Mouse (Mus musculus): ENCODE measurements at regions not wholly inside any gene's neighbourhood (a gene's known extent, or its start where the extent isn't known, plus 50 kb on each side); places are given as distances from the start of the nearest gene placed in this dataset.

DNA sequence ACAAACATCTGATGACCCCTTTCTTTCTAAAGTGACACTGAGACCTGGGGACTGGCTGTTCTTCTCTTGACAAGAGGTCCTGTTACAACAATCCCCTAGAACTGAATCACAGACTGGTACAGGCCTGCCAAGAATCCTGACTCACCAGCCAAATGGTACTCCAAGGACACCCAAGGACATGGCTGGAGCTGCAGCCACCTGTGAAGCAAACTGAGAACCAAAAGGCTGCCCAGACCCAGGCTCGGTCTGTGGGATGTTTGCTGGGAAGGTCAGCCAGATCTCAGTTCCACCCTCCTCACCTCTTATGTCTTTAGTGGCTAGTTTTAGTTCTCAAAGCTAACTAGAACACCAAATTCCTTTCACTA, 112.1 kb upstream of the Fmo9 start:
- Histone ChIP-seq H3K36me3 (no peaks in the 10 kb centered on the region), H3K4me2 (no peak overlapping the region), H3K9me3 (no peaks in the 10 kb centered on the region), H3K27me3 (no peaks in the 10 kb centered on the region), H3K4me3 (no peak overlapping the region), H3K9ac (no peak overlapping the region), H3K27ac (replicated peaks) (no peak overlapping the region), H3K4me1 (replicated peaks) (peaks cover 3% of the 10 kb centered on the region; the same call in 1 of the 2 replicates)
- no peak for ATAC-seq (ENCODE audit: low FRiP score, low read depth)
- WGBS: 85% methylated on average over 1 of the region's 1 CpGs

DNA sequence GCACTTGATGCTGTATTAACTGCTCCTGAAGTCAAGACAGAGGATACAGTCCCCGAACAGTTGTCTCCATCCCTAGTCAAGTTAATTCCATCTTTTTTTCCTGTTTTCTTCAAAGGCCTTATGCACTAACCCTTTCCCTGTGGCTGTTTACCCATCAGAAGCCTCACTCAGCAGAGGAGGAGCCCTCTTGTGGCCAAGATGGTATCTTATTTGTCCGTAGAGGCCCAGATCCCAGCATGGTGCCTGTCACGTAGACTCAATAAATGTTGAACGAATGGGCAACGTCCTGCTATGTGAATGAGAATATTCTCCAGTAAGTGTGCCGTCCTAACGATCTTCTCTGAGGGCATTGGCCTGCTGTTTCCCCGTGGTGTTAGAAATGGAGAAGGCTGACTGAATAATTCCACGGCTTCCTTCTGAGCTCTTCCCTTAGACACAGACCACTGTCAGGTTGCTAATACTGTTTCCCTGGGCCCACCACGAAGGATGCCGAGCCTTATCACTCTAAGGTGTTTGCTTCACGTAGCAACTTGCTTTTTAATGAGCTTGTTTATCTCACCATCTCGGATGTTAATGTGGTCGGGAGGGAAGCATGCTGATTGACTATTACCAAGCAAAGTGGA, 113.1 kb upstream of the Fmo9 start:
- no peak overlapping the region for H3K9ac ChIP-seq
- H3K27me3 ChIP-seq: no peaks in the 10 kb centered on the region
- no peak overlapping the region for H3K27ac ChIP-seq (replicated peaks)
- H3K4me3 ChIP-seq: no peak overlapping the region
- no peaks in the 10 kb centered on the region for H3K9me3 ChIP-seq
- ATAC-seq (ENCODE audit: low FRiP score, low read depth): no peak
- WGBS: 36% methylated on average over 14 of the region's 14 CpGs
- no peaks in the 10 kb centered on the region for H3K36me3 ChIP-seq
- no peak overlapping the region for H3K4me2 ChIP-seq
- H3K4me1 ChIP-seq (replicated peaks): peaks cover 3% of the 10 kb centered on the region; the same call in 1 of the 2 replicates

DNA sequence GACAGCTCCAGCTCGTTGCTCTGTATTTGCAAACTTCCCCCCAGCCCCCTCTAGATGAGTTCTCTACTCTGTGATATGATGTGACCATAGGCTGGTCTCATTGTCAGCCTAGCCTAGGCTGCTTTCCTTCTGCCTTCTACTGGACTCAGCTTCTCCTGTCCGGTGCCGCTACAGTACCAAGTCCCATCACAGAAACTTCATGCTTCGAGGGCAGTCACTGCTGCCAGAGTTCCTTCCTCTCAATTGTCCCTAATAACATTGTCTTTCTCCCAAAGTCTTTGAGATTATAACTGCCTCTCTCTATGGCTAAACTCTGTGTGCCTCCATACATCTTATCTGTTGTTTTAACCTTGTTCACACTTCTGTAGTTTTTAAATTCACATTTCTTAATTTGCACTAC, 114.0 kb upstream of the Fmo9 start:
- Histone ChIP-seq H3K27ac (replicated peaks) (no peak overlapping the region), H3K4me1 (replicated peaks) (peaks cover 3% of the 10 kb centered on the region; the same call in 1 of the 2 replicates), H3K27me3 (no peaks in the 10 kb centered on the region), H3K9ac (no peak overlapping the region), H3K36me3 (no peaks in the 10 kb centered on the region), H3K9me3 (no peaks in the 10 kb centered on the region), H3K4me2 (no peak overlapping the region), H3K4me3 (no peak overlapping the region)
- ATAC-seq (ENCODE audit: low FRiP score, low read depth): no peak
- 84% methylated on average over 4 of the region's 4 CpGs for WGBS

DNA sequence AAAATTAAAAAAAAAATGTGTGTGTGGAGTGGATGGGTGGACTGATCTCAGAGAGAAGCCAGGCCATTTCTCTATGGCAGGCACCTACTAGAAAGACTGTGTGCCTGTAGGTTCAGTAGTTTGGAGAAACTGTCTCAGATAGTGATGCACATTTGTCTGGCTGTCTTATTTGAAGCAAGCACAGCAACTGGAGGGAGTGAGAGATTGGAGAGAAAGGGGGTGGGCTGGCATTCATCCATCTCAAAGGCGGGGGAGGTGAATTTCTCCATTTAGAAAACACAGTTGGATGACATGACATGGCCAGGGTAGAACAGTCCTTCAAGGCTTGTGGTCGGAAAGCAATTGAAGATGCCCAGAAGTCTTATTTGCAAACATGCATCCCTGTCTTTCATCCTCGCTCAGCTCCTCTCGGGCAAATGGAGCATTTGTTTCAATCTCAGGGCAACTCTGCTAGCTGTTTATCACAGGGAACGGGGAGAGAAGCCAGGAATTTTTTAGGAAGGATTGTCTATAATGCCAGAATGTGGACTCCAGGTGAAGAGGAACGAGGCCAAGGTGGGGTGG, 114.8 kb upstream of the Fmo9 start:
- Histone ChIP-seq H3K4me2 (no peak overlapping the region), H3K9ac (no peak overlapping the region), H3K36me3 (no peaks in the 10 kb centered on the region), H3K4me3 (no peak overlapping the region), H3K4me1 (replicated peaks) (peaks cover 3% of the 10 kb centered on the region; the same call in 1 of the 2 replicates), H3K27me3 (no peaks in the 10 kb centered on the region), H3K27ac (replicated peaks) (no peak overlapping the region), H3K9me3 (no peaks in the 10 kb centered on the region)
- 57% methylated on average over 6 of the region's 6 CpGs for WGBS
- ATAC-seq (ENCODE audit: low FRiP score, low read depth): no peak

DNA sequence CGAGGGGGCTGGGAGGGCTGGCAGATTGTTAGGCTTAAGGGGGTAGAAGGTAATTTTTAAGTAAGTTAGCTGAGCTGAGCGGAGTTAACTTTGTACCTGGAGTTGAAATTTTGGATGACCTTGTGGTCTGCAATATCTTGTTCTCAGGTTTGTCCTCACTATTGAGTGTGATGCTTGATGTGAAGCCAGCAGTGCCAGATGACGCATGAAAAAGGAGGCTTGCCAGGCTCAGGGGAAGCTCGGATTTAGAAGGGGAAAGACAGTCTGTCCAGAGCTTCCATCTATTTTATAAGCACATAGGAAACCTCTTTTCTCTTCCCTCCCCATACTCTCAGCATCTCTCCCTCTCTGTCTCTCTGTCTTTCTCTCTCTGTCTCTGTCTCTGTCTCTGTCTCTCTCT, 115.3 kb upstream of the Fmo9 start:
- Histone ChIP-seq H3K36me3 (no peaks in the 10 kb centered on the region), H3K4me1 (replicated peaks) (peaks cover 3% of the 10 kb centered on the region; the same call in 1 of the 2 replicates), H3K4me3 (no peak overlapping the region), H3K9ac (no peak overlapping the region), H3K27me3 (no peaks in the 10 kb centered on the region), H3K9me3 (no peaks in the 10 kb centered on the region), H3K27ac (replicated peaks) (no peak overlapping the region), H3K4me2 (no peak overlapping the region)
- no peak for ATAC-seq (ENCODE audit: low FRiP score, low read depth)
- 78% methylated on average over 4 of the region's 4 CpGs for WGBS

DNA sequence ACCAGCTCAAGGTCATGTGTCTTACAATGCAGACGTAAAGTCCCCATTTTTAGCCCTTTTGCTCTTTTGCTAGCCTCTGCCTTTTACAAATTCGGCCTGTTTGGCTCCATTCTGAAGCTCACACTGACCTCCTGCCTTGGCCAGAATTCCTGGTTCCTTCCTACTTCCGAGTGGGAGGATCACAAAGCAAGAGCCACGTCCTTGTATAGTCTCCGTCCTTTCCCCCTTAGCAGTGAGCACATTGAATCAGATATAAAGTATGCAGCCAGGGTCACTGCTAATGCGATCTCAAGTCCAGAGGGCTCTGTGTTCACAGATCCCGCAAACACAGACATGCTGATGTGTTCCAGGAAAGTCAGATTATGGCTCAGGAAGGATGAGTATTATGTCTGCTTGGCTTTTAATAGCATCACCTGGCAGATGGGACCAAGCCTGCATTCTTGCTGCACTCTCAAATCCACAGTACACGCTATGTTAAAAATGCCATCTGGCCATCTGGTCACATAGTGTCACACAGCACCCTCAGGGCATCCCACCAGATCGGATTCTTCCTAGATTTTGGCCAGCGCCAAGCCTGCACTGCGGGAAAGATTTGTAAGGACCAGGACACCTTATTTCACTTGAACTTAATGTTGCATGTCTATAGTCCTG, 119.4 kb upstream of the Fmo9 start:
- no peaks in the 10 kb centered on the region for H3K27me3 ChIP-seq
- no peaks in the 10 kb centered on the region for H3K9me3 ChIP-seq
- ATAC-seq (ENCODE audit: low FRiP score, low read depth): 0 out of 2 replicates have a peak, but pooled peaks have one; percentile 59
- H3K36me3 ChIP-seq: no peaks in the 10 kb centered on the region
- peaks cover 3% of the 10 kb centered on the region; the same call in 1 of the 2 replicates for H3K4me1 ChIP-seq (replicated peaks)
- H3K27ac ChIP-seq (replicated peaks): no peak overlapping the region
- no peak overlapping the region for H3K4me3 ChIP-seq
- no peak overlapping the region for H3K4me2 ChIP-seq
- 69% methylated on average over 11 of the region's 11 CpGs for WGBS
- no peak overlapping the region for H3K9ac ChIP-seq

DNA sequence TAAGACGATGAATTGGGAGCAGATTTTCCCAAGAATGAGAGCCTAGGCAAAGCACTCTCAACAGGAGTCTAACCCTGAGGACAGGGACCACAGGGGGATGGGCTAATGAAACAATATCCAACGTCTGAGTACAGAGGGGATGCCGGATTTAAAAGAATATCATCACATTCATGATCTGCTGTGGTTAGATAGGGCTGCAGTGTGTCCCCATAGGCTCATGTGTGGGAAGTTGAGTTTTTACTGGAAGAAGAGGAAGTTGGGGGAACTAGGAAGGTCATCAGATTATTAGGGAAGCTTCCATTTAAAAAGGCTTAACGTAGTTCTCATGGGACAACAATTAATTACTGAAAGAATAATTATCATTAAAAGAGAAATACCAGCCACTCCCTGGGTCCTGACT, 120.3 kb upstream of the Fmo9 start:
- Histone ChIP-seq H3K36me3 (no peaks in the 10 kb centered on the region), H3K27me3 (no peaks in the 10 kb centered on the region), H3K27ac (replicated peaks) (no peak overlapping the region), H3K9ac (no peak overlapping the region), H3K4me3 (no peak overlapping the region), H3K9me3 (no peaks in the 10 kb centered on the region), H3K4me2 (no peak overlapping the region), H3K4me1 (replicated peaks) (no peaks in the 10 kb centered on the region)
- no peak for ATAC-seq (ENCODE audit: low FRiP score, low read depth)
- WGBS: 57% methylated on average over 4 of the region's 4 CpGs

DNA sequence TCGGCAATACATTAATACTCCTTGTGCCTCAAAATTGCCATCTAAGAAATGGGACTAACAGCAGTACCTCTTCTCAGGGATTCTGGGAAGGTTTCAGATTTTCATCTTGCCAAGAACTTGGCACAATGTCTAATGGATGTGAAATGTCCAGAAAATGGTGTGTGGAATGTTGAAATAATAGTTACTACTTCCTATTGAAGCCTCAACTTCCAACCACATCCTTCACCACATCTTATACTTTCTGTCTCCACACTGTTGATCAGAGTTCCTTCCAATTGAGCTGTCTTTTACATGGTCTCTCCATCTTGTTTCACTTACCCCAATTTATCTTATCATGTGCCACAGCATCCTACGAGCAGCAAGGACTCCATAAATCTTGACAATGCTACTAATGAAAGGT, 122.3 kb upstream of the Fmo9 start:
- Histone ChIP-seq H3K4me3 (no peak overlapping the region), H3K9ac (no peak overlapping the region), H3K4me2 (no peak overlapping the region), H3K27ac (replicated peaks) (no peak overlapping the region), H3K27me3 (no peaks in the 10 kb centered on the region), H3K4me1 (replicated peaks) (peaks cover 9% of the 10 kb centered on the region), H3K9me3 (no peaks in the 10 kb centered on the region), H3K36me3 (no peaks in the 10 kb centered on the region)
- no peak for ATAC-seq (ENCODE audit: low FRiP score, low read depth)
- 85% methylated on average over 2 of the region's 2 CpGs for WGBS

DNA sequence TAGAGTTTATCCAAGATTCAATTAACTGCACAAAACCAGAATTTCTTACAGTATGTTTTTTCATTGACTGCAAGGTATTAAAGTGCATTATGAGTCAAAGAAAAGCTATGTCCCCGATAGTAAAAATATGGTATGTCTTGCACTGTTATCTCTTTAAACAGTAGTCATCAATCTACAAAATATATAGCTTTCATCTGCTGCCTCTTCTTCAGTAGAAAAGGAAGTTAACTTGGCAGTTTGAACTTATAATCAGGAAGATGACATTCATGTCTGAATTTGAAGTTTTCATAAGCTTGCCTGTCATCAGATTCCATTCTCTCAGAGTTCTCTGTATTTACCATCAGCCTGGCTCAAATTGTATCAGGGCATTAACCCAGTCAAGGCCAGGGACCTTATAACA, 122.7 kb upstream of the Fmo9 start:
- H3K9me3 ChIP-seq: no peaks in the 10 kb centered on the region
- H3K27me3 ChIP-seq: no peaks in the 10 kb centered on the region
- no peak overlapping the region for H3K9ac ChIP-seq
- H3K4me2 ChIP-seq: no peak overlapping the region
- H3K36me3 ChIP-seq: no peaks in the 10 kb centered on the region
- H3K4me3 ChIP-seq: no peak overlapping the region
- 89% methylated on average over 1 of the region's 1 CpGs for WGBS
- ATAC-seq (ENCODE audit: low FRiP score, low read depth): no peak
- H3K4me1 ChIP-seq (replicated peaks): peaks cover 9% of the 10 kb centered on the region
- H3K27ac ChIP-seq (replicated peaks): no peak overlapping the region

DNA sequence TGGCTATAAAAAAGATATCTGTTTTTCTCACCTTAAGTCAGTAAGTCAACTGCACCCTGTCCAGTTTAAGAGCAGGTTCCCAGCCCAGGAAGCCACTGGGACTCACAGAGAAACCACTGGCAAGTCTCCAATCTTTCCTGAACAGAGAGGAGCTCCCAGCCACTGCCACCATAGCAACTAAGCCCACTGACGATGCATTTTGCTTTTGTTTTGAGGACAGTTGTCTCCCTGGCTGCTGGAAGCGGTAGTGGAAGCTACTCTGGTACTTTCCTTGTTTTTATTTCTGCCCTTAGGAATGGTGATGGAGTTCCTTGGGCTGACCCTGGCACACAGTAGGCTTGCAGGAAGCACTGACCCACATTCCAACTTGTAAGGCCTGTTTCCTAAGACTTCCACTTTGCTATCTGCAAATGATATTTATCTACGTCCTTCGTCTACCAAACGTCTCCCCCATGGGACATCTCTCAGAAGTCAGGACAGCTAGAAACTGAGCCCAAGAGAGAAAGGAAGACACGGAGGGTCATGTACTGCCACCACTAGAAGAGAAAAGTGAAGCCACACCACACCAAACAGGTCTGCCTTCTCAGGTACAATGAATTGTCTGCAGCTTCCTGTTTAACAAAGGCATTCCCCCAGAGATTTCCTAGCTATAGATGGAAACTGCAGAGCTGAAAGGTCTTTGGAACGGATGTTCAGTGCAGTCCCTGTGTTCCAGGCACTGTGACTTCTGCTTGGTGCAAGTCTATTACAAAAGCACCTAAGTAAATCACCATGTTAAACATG, 125.7 kb upstream of the Fmo9 start:
- Histone ChIP-seq H3K4me3 (no peak overlapping the region), H3K27ac (replicated peaks) (no peak overlapping the region), H3K9me3 (no peaks in the 10 kb centered on the region), H3K4me1 (replicated peaks) (peaks cover 9% of the 10 kb centered on the region), H3K27me3 (no peaks in the 10 kb centered on the region), H3K36me3 (no peaks in the 10 kb centered on the region), H3K9ac (no peak overlapping the region), H3K4me2 (no peak overlapping the region)
- peak; percentile 56; the same call in 1 of the 2 replicates for ATAC-seq (ENCODE audit: low FRiP score, low read depth)
- 58% methylated on average over 7 of the region's 7 CpGs for WGBS

DNA sequence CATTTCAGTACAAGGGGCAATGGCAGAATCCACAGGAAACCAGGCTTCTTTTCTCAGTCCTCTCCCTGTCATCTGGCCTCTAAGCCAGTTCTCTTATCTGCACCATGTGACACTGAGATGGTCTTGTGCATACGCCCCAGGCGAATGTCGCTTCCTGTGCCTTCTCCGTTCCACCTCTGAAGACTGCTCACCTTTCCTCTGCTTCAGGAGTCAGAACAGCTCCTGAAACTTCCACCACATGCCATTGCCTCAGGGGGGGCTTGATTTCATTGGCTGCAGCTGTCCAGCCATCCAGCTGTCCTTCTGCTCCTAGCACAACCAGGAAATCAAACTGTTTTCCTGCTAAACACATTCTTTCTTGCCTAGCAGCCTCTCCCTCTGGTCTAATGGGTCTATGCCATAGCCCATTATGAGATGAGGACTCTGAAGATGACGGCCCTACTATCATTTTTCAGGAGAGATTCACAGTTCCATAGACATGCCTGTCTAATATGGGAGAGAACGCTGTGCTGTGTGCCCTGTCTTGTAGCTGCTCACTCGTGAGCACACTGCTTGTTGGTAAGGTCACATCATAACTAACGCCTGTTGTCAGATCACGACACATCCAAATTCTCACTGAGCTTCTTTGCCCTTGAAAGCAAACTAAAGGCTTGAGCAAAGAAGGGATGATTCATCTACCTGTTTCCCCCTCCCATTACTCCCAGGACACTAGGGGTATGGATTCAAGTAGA, 129.9 kb upstream of the Fmo9 start:
- H3K9me3 ChIP-seq: no peaks in the 10 kb centered on the region
- H3K4me1 ChIP-seq (replicated peaks): peaks cover 9% of the 10 kb centered on the region
- H3K36me3 ChIP-seq: no peaks in the 10 kb centered on the region
- H3K4me3 ChIP-seq: no peak overlapping the region
- H3K27me3 ChIP-seq: no peaks in the 10 kb centered on the region
- ATAC-seq (ENCODE audit: low FRiP score, low read depth): no peak
- WGBS: 85% methylated on average over 9 of the region's 9 CpGs
- H3K9ac ChIP-seq: no peak overlapping the region
- no peak overlapping the region for H3K27ac ChIP-seq (replicated peaks)
- H3K4me2 ChIP-seq: no peak overlapping the region

DNA sequence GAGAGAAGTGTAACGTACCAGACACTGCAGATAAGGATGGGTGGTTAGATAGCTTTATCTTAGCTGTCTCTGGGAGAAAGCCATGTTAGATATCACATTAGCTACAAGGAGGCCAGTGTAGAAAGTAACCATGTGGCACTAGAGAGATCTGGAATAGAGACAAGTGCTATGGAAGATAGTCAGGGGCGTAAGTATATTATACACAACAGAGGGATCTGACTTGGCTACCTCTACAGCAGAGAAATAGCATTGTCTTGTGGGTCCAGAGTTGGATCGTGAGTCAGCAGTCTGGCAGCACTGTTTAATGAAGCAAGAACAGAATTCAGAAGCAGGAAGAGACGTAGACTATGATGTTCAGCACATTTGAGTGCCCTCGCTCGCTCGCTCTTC, 130.4 kb upstream of the Fmo9 start:
- no peak overlapping the region for H3K27ac ChIP-seq (replicated peaks)
- H3K4me2 ChIP-seq: no peak overlapping the region
- H3K27me3 ChIP-seq: no peaks in the 10 kb centered on the region
- peaks cover 7% of the 10 kb centered on the region for H3K4me1 ChIP-seq (replicated peaks)
- H3K36me3 ChIP-seq: no peaks in the 10 kb centered on the region
- no peak overlapping the region for H3K9ac ChIP-seq
- no peak for ATAC-seq (ENCODE audit: low FRiP score, low read depth)
- H3K4me3 ChIP-seq: no peak overlapping the region
- H3K9me3 ChIP-seq: no peaks in the 10 kb centered on the region
- 79% methylated on average over 7 of the region's 7 CpGs for WGBS

Measured in hindbrain, embryonic 15.5 days (tissue).